Mouse (Mus musculus): ENCODE results near the gene Gm21988.

The Gm21988 gene

DNA sequence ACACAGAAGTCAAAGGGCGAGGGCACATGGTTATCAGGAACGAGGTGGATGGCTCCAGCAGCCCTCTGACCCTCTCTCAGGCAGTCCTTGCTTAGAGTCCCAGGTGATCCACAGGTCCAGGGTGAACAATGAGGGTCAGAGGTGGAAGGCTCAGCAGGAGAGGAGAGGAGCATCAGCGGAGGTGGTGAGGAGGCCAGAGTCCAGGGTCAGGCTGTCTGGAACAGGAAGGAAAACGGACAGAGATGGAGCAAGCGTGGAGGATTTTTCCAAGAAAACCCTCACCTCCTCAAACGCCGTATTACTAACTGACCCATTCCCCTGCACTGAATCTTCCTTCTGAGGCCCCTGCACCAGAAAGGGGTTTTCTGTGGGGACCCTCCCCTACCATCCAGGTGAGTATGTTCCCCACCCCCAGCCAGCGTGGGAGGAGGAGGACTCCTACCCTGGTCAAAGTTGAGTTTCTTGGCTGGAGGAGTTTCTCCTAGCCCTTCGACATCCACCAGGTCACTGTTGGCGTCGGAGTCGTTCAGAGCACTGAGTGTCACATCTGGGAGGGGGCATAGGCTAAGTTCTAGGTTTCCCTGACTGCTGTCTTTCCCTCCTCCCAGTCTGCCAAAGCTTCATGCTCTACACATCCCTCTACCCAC is 4.3 kb downstream of the Gm21988 start:
- DNase-seq, result no peak

DNA sequence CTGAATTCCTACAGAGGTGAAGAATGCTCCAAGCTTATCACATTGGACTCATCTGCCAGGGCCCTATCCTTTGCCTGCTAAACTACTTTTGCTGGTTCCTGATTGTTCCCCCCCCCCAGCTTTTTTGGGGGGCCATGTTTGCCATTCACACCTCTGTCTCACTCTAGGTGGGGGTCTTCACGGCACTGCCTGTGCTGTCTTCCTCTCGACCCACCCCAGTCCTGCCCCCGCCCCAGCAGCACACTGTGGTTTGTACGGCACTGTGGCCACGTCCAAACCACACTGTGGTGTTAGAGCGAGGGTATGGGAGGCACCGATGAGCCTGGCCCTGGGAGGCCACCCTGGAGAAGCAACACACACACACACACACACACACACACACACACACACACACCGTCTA is 5.1 kb downstream of the Gm21988 start:
- no peak for DNase-seq

DNA sequence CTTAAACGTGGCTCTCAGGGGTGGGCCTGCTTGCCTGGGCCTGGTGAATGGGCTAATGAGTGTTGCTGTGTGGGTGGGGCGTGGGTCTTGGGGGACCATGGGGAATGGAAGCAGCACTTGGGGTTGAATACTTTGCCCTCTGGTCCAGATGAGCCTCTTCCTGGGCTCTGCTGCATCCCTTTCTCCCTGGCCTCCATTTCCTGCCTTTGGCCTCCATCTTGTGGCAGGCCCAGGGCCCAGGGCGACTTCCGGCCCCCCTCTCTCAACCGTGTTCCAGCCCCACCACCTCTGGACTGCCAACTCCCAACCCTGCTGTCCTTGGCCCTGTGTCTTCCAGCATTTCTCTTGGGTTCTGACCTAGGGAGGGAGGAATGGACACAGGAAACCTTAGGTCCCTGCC is 5.6 kb downstream of the Gm21988 start:
- no peak for DNase-seq

- no peak for DNase-seq
Measured at GRCm38 (mm10) chr11:70233016-70233415, 6.6 kb downstream of the Gm21988 start.

DNA sequence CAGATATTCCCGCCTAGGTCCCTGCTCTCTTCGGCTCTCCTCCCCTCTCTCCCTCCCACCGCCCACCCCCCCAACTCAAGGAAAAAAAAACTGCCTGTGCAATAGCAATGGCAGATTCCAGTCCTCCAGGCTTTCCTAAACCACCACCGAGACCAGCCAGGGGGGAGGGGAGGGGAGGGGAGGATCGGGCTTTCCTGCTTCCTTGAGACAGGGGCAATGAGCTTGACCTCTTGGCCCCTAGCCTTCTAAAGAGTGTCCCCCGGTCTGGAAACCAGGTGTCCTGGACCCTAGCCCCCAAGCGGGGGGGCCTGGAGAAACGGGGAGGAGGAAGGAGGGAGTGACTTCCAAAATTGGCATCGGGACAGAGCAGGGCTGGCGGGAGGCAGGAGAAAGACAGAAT is 7.1 kb downstream of the Gm21988 start:
- no peak for DNase-seq

DNA sequence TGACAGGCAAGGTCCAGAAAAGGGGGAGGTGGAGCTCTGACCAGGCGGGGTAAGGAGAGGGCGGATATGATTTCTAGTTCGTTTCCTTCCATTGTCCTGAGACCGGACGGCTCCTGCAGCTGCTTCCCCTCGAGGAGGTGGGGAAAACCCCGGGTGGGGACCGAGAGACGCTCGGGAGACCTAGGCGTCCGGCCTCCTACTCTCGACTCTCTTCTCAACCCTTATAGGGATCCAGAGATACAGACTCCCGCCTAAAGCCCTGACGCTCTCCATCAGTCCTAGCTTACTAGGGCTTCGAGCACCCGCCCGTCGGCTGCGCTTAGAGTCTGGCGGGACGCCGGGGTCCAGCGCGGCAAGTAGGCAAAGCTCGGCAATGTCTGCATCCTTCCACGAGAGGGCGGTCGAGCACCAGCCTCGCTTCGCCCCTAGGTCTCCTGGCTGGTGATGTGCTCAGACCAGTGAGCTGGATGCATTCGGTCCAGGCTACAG is 9.3 kb downstream of the Gm21988 start:
- DNase-seq, result peak; percentile 74

- no peak for DNase-seq
Measured at GRCm38 (mm10) chr11:70229260-70230010, 10.2 kb downstream of the Gm21988 start, which contains the start of gene Bcl6b. Gene Bcl6b (minus strand): TSS chr11:70229798.

GRCm38 (mm10) chr11:70228828-70229227 is 10.8 kb downstream of the Gm21988 start:
- peak; percentile 80 for DNase-seq

- DNase-seq, result no peak
Measured at GRCm38 (mm10) chr11:70227661-70228245, 11.9 kb downstream of the Gm21988 start.

DNA sequence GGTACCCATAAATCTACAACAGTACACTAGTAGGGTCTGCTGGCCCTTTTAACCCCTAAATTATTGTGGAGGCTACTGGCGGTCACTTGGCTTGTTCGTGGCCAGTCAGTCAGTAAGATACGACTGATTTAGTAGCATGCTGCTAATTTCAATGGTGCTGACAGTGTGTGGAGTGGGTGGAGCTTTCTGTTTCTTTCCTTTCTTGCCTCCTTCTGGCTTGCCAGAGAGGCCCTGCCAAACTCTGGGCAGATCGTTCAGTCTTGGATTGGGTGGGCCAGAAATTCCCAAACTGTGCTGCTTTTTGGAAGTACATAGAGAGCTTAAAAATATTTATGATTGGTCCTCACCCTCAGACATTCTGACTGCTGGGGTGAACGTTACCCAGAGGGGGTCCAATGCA is 12.5 kb downstream of the Gm21988 start:
- no peak for DNase-seq

DNA sequence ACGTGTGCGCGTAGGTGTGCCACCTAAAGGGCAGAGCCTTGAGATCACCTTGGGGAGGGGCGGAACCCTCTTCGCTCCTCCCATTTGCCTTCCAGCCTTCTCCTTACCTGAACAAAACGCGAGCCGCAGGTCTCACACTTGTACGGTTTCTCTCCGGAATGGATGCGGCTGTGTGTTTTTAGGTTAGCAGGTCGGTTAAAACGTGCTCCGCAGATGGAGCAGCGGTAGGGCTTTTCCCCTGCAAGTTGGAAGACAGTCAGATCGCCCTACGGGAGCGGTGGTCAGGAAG is 13.1 kb downstream of the Gm21988 start:
- DNase-seq, result no peak

- no peak for DNase-seq
Measured at GRCm38 (mm10) chr11:70225798-70226601, 13.6 kb downstream of the Gm21988 start.

DNA sequence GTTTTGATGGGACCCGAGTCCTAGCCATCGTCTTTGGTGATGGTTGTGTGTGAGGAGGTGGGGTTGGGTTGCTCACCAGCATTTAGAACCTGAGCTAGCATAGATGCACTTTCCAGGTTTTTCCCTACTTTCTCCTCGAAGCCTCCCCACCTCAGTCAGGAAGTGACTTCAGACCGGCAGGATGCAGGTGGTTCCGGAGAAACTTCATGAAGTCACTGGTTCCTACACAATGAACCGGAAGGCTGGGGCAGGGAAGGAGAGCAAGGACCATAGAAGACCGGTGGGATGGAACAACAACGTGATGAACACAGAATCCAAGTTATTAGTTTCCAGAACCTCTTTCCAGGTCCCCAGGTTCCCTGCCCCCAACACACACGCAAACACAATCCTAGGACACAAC is 15.9 kb downstream of the Gm21988 start:
- DNase-seq, result no peak

DNA sequence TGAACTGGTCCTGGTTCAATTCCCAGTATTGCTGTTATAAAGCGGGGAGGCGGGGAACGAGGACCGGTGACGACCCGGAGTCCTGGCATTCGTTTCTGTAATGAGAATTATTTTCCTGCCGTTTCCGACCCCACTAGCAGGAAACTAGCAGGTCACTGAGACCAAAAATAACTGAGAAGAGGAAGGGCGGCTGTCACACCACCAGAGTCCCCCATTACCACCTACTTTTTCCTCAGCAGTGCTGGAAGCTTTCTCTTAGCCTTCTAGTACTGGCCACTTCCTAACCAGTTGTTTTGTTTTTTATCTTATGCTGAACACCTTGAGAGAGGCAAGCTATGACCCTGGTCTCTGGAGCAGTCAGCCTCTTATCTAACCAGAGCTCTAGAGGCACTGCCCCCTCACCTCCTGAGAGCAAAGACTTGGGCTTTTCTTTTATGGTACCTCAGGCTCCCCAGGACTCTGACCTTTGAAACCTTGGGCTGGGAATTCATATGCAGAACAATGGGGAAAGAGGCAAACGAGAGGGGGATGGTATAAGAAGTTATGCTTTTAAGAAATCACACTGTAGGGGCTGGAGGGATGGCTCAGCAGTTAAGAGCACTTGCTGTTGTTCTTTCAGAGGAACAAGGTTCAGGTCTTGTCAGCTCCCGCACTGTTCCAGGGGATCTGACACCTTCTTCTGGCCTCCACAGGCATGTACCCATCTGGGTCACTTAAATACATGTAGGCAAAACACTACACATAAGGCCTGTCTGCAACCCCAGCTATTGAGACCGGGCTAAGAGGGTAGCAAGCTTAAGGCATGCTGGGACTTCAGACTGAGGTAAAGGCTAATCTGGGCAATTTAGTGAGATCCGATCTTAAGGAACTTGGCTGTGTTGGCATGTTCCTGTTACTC is 17.8 kb downstream of the Gm21988 start:
- DNase-seq, result no peak

- DNase-seq, result peak; percentile 96
Measured at GRCm38 (mm10) chr11:70220731-70221602, 18.7 kb downstream of the Gm21988 start, which contains the start of gene Slc16a13. Gene Slc16a13 (minus strand): TSS chr11:70221064.

- no peak for DNase-seq
Measured at GRCm38 (mm10) chr11:70220323-70220722, 19.3 kb downstream of the Gm21988 start.

DNA sequence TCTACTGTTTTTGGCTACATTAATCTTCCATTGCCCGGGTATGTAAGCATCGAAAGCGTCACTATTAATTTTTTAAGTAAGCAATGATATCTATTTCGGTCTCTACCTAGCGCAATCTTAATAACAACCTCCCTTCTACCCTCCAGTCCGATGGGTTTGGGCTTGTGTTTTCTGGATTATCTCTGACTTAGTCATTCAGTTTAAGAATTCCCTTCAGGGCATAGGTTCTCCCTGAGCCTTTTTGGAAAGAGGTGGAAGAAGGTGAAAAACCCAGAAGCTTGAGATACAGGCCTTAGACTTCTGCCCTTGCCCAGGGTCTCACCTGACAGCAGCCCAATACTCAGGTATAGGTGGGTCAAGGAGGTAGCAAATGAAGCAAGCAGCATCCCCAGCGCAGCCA is 19.8 kb downstream of the Gm21988 start:
- no peak for DNase-seq

GRCm38 (mm10) chr11:70218741-70219470 is 20.7 kb downstream of the Gm21988 start:
- no peak for DNase-seq

GRCm38 (mm10) chr11:70218039-70218438 is 21.6 kb downstream of the Gm21988 start:
- DNase-seq, result no peak

GRCm38 (mm10) chr11:70216103-70216502 is 23.5 kb downstream of the Gm21988 start:
- no peak for DNase-seq
